Mouse (Mus musculus) right cerebral cortex, postnatal 14 days (tissue): ENCODE measurements around the gene Chst7.

Source experiments
- DNase-seq: peaks from one replicate; pipeline ENCODE4 v3.0.0; 2022

Gene Chst7

DNA sequence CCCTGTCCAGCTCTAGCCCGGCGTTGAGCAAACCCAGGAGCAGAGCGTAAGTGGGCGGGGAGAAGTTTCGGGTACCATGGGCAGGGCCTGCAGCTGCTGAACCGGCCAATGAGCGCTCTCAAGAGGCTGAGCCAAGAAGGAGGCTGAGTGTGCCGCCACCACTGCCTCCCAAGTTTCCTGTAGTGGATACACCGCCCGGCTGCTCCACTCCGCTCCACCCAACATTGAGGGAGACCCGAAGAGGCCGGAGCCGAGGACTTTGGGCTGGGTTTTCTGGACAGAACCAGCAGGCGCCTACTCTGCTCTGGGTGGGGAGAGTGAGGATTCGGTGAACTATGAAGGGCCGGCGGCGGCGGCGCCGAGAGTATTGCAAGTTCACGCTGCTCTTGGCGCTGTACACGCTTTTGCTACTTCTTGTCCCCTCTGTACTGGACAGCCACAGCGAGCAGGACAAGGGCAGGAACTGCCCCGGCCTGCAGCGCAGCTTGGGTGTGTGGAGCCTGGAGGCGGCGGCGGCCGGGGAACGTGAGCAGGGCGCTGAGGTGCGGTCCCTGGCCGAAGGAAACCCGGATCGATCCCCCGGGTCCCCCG, at the start of gene Chst7:
TSS of gene Chst7 (plus strand) at position 180 of the 591 bp plus-strand sequence.
- DNase-seq, result peak; percentile 25

DNA sequence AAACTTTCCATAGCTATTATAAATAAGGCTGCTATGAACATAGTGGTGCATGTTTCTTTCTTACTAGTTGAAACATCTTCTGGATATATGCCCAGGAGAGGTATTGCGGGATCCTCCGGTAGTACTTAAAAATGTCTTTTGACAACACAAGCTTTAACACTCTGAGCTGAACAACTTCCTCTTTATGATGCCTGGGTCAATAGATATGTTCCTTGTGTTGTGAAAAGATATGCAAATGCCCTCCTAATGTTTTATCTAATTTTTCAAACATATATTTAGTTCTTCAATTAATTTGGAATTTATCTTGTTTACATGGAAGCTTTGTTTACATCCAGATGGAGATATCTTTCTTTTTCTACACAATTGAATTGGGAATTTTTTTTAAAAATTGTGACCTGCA, 47.1 kb upstream of the Chst7 start:
- DNase-seq, result no peak

DNA sequence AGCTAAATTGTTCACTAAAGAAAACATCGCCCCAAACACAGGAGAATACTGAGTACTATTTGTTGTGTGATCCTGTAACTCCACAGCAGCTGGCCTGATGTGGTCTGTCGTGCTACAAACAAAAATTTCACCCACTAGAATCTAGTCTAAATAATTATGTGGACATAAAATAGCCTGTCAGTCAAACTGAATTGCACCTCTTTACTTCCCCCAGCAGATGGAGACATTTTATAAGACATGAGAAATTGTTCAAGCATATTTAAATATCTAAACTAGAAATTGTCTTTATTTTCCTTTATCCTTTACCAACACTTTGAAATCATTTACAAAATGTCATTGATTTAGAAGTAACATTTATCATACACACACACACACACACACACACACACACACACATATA, 38.4 kb upstream of the Chst7 start:
- no peak for DNase-seq

DNA sequence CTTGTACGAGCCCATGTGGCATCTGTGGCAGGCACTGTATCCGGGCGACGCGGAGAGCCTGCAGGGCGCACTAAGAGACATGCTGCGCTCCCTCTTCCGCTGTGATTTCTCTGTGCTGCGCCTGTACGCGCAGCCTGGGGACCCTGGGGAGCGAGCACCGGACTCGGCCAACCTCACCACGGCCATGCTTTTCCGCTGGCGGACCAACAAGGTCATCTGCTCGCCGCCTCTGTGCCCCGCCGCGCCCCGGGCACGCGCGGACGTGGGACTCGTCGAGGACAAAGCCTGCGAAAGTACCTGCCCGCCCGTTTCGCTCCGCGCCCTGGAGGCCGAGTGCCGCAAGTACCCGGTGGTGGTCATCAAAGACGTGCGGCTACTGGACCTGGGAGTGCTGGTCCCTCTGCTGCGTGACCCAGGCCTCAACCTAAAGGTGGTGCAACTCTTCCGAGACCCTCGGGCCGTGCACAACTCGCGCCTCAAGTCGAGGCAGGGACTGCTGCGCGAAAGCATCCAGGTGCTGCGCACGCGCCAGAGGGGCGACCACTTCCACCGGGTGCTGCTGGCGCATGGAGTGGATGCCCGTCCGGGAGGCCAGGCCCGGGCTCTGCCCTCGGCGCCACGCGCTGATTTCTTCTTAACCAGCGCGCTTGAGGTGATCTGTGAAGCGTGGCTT, 872 bp downstream of the Chst7 start:
- DNase-seq, result peak; percentile 11

DNA sequence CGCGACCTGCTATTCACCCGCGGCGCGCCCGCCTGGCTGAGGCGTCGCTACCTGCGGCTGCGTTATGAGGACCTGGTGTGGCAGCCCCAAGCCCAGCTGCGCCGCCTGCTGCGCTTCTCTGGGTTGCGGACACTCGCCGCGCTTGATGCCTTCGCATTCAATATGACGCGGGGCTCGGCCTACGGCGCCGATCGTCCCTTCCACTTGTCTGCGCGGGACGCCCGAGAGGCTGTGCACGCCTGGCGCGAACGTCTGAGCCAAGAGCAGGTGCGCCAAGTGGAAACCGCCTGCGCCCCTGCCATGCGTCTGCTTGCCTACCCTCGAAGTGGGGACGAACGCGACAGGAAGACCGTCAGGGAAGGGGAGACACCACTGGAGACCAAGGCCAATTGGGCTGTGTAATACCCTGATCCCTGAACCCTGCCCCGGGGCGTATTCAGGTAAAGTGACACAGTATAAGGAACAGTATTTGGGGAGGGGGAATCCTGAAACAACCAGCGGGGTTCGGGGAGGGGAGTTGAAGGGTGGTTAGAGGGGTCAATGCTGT, 1.5 kb downstream of the Chst7 start:
- DNase-seq, result no peak

DNA sequence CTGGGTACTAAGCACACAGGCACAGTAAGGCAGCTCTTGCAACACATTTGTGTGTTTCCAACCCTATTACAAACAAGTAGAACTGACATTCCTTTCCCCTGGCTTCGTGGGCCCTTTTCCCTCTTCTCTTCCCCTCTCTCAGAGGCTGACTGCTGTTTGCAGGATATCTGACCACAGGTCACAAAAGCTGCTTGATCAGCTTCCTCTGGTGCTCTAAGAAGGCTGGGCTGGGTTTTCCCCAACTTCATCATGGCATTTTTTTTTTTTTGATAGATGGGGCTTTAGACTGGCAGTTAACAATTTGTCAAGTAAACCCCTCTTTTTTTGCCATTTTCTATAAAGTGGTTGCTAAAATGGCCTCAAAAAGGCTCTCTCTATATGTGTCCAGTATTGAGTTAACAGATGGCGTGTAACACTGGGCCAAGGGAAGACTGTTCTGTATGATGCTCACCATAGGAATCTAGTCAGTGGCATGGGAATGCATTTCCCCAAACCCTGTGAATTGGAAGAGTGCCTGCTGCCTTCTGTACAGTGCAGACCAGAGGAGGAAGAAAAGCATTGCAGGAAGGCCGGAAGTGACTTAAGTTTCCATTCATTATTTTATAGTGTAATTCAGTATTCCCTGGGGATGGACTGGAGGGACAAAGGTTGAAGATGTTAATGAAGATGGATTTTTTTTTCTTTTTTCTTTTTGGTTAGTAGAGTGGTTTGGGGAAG, 2.6 kb downstream of the Chst7 start:
- DNase-seq, result no peak

DNA sequence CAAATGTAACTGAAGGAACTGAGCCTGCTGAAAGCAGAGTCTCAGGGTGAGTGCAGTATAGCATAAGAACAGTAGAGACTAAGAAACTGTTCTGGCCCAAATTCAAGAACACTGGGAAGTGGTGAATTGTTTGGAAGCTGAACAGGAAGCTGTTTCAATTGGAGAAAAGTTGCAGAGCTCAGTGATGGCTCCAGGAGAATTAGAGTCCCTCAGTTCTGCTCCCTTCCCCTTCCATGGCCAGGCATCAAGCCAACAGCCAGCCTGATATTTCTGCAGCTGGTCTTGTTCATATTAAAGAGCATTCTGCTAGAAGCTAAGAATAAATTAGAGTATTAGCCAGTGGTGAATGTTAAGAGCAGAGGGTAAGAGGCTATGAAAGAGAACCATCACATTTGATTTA, 7.3 kb downstream of the Chst7 start:
- DNase-seq, result no peak

DNA sequence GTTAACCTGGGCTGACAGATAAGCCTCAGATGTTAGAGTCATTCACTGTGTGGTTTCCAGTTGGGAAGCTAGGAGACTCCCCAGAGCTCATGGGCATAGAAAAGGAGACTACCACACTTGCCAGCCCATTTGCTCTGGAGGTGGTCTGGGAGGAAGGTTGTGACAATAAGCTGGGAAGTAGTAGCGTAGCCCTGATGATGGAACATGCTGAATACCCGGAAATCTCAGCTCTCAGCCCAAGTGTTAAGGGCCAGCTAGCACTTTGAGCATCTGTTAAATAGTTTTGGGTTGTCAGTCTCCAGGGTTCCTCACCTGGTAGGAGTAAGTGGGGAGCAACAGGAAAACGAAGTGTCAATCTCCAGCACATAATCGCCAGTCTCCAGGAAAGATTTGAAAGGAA, 10.8 kb downstream of the Chst7 start:
- DNase-seq, result no peak

DNA sequence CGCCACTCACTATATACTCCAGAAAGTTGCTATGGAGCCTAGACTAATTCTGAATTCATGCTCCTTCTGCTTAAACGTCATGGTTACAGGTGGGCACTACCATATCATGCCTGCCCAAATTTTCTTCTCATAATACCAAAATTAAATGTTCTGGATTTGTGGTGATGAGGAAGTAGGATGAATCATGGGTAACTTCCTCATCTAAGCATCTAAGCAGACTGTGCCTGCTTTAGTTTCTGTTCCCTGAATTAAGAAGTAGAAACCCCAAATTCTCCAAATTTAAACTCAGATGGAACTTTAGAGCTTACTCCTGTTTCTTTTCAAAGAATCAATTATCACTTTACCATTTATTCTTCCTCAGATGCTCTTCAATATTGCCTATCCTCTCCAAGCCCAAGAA, 58.4 kb downstream of the Chst7 start:
- DNase-seq, result no peak

DNA sequence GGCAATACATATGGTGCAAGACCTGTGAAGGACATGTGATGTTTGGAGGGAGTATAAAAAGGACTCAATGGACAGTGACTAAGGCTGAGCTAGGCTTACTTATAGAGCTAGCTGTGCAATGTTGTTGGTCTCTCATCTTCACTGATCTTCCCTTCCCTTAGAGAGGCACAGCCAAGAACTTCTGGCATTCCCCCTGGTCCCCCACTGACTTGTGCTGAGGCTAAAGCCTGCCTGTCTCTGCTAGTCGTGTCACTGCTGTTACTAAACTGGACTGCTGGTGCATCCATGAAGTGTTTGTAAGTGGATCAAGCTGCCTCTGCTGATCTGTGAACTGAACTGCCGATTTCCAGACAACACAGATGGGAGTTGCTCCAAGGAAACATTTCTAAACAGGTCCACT, 66.1 kb downstream of the Chst7 start:
- no peak for DNase-seq

DNA sequence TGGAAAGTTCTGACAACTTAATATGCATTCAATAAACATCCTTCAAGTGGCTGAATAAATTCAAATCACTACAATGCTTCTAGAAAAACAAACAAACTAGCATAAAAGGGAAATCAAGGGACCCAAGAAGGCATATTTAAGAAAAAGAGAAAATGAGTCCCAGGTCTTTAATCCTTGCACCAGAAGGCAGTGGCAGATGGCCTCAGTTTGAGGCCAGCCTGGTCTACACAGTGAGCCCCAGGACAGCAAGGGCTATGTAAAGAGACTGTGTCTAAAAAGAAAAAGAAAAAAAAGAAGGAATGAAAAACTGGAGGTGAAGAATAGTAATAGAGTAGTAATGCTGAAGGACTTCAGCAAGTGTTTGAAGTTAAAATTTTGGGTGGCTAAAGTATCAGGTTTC, 69.6 kb downstream of the Chst7 start:
- DNase-seq, result no peak

DNA sequence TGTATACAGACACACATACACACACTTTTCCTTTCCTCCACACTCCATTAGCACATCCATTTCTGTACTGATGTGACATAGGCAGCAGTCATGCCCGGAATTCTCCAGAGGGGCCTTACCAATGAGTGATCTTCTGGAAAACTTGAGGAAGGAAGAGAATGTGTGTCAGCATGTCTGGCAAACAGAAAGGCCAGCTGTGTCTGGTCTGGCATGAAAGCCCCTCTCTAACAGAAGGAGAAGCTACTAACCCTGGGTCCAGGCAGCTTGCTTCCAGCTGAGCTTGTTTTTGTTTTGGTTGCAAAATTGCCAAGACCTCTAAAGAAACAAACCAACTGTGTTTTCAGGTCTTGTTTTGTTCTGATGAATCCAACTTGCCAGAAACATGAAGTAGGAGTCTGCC, 70.1 kb downstream of the Chst7 start:
- no peak for DNase-seq
